In the genomic region with DNA sequence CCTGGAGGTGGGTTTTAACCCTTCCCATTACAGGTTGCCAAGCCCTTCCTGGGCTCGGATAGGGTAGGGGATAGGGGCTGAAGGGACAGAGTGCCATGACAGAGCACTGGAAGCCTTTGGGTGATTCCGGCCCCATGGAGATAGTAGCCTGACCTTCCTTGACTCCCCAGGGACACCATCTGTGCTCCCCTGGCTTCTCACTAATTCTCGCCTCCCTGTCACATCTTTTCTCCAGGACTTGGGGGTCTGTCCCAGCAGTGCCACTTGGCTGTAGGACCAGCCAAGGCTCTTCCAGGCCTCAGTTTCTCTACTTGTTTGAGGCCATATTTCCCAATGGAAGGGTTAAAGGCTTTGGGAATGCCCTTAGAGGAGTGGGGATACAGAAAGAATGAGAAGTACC, we compare ENCODE assay signal across 8 mouse cellular contexts. TPM values are rescaled to one million over a fixed set of nuclear protein-coding genes. Genes with fewer than 3 reads are reported as not detected.
DNase-seq lines count a peak whose midpoint lies in the region; ATAC-seq lines count a peak whose summit lies in the region.

No protein-coding gene starts in this region.

- H3K4me3 ChIP-seq in kidney, embryonic 15.5 days (replicated peaks), result peak overlapping the region; percentile 96
- H3K4me3 ChIP-seq in embryonic facial prominence, embryonic 10.5 days, result peak overlapping the region; percentile 96
- H3K4me3 ChIP-seq in hindbrain, embryonic 15.5 days, result peak overlapping the region; percentile 76
- H3K4me3 ChIP-seq in midbrain, embryonic 16.5 days (ENCODE audit: low read depth, low read length), result peak overlapping the region; percentile 92

- 37% methylated on average over 3 of the region's 3 CpGs for WGBS in kidney, embryonic 15.5 days
- 44% methylated on average over 3 of the region's 3 CpGs for WGBS in embryonic facial prominence, embryonic 10.5 days
- WGBS in hindbrain, embryonic 15.5 days, result 18% methylated on average over 3 of the region's 3 CpGs
- 24% methylated on average over 3 of the region's 3 CpGs for WGBS in midbrain, embryonic 16.5 days

- peak overlapping the region; percentile 89 for H3K4me2 ChIP-seq in kidney, embryonic 15.5 days
- H3K4me2 ChIP-seq in hindbrain, embryonic 15.5 days, result peak overlapping the region; percentile 80
- peak overlapping the region; percentile 86 for H3K4me2 ChIP-seq in midbrain, embryonic 16.5 days (ENCODE audit: low read length)

- no peak for DNase-seq in kidney, adult 8-10 months
- no peak for DNase-seq in embryonic facial prominence, embryonic 10.5 days (ENCODE audit: low spot score)
- DNase-seq in left cerebral cortex, postnatal 10 days (ENCODE audit: extremely low spot score in 1 of 2, low spot score in 2 of 2), result no peak
- no peak for DNase-seq in frontal cortex, adult 2 months (ENCODE audit: extremely low spot score in 1 of 2, low spot score in 1 of 2)
- DNase-seq in gastrocnemius, adult 8-10 months (ENCODE audit: low spot score in 2 of 2), result no peak

- peak overlapping the region; percentile 98 for H3K27ac ChIP-seq in kidney, embryonic 15.5 days
- H3K27ac ChIP-seq in embryonic facial prominence, embryonic 10.5 days (replicated peaks), result peak overlapping the region; percentile 100
- peak overlapping the region; percentile 98 for H3K27ac ChIP-seq in hindbrain, embryonic 15.5 days (replicated peaks)
- peak overlapping the region; percentile 94 for H3K27ac ChIP-seq in midbrain, embryonic 16.5 days (ENCODE audit: low read length)

- H3K9me3 ChIP-seq in kidney, embryonic 15.5 days (replicated peaks), result no peaks in the 10 kb centered on the region
- H3K9me3 ChIP-seq in embryonic facial prominence, embryonic 10.5 days, result no peaks in the 10 kb centered on the region
- no peaks in the 10 kb centered on the region for H3K9me3 ChIP-seq in hindbrain, embryonic 15.5 days
- no peaks in the 10 kb centered on the region for H3K9me3 ChIP-seq in midbrain, embryonic 16.5 days (replicated peaks; ENCODE audit: control insufficient read depth, low read length, poor library complexity, severe bottlenecking)

- H3K9ac ChIP-seq in kidney, embryonic 15.5 days, result peak overlapping the region; percentile 100
- H3K9ac ChIP-seq in hindbrain, embryonic 15.5 days, result peak overlapping the region; percentile 95
- peak overlapping the region; percentile 90 for H3K9ac ChIP-seq in midbrain, embryonic 16.5 days (ENCODE audit: low read depth, low read length)

- peaks cover 32% of the 10 kb centered on the region for H3K36me3 ChIP-seq in kidney, embryonic 15.5 days
- H3K36me3 ChIP-seq in embryonic facial prominence, embryonic 10.5 days (replicated peaks), result peaks cover 56% of the 10 kb centered on the region
- H3K36me3 ChIP-seq in hindbrain, embryonic 15.5 days, result peaks cover 14% of the 10 kb centered on the region
- H3K36me3 ChIP-seq in midbrain, embryonic 16.5 days (ENCODE audit: control insufficient read depth, insufficient read depth, low read length), result 0 out of 2 replicates have a peak, but pooled peaks cover 5% of the 10 kb centered on the region

- no peak for ATAC-seq in kidney, embryonic 15.5 days (replicated peaks; ENCODE audit: low FRiP score)
- no peak for ATAC-seq in hindbrain, embryonic 15.5 days (ENCODE audit: low FRiP score, low read depth)
- ATAC-seq in midbrain, embryonic 16.5 days, result no peak; the same call in 1 of the 2 replicates

- peaks cover 38% of the 10 kb centered on the region for H3K4me1 ChIP-seq in kidney, embryonic 15.5 days
- H3K4me1 ChIP-seq in embryonic facial prominence, embryonic 10.5 days, result peaks cover 33% of the 10 kb centered on the region
- peaks cover 50% of the 10 kb centered on the region for H3K4me1 ChIP-seq in hindbrain, embryonic 15.5 days (replicated peaks)
- peaks cover 36% of the 10 kb centered on the region for H3K4me1 ChIP-seq in midbrain, embryonic 16.5 days (ENCODE audit: control insufficient read depth, insufficient read depth, low read length)

- H3K27me3 ChIP-seq in kidney, embryonic 15.5 days, result no peaks in the 10 kb centered on the region
- no peaks in the 10 kb centered on the region for H3K27me3 ChIP-seq in embryonic facial prominence, embryonic 10.5 days (replicated peaks; ENCODE audit: low read depth, poor library complexity, severe bottlenecking)
- H3K27me3 ChIP-seq in hindbrain, embryonic 15.5 days, result no peaks in the 10 kb centered on the region
- H3K27me3 ChIP-seq in midbrain, embryonic 16.5 days (ENCODE audit: control insufficient read depth, insufficient read depth, low read depth, low read length), result no peaks in the 10 kb centered on the region

- intact Hi-C loops in left cerebral cortex, postnatal 10 days (cut with DNase I), result no loop called here

RNA-seq across cellular contexts. Expression of a gene that starts 11.3 kb away (rescaled TPM):
- 39.0 and 44.9 TPM in 2 replicates for polyA plus RNA-seq in kidney, embryonic 15.5 days (2015; fragmentation: Nextera tagmentation; extraction: Ambion mirVana)
- polyA plus RNA-seq in embryonic facial prominence, embryonic 10.5 days (2016; fragmentation: Nextera tagmentation; extraction: Ambion mirVana), result 72.0 and 78.0 TPM in 2 replicates
- polyA plus RNA-seq in hindbrain, embryonic 15.5 days (2015; fragmentation: Nextera tagmentation; extraction: Ambion mirVana), result 144 and 145 TPM in 2 replicates
- 40.4 and 53.6 TPM in 2 replicates for polyA plus RNA-seq in midbrain, embryonic 16.5 days (2015; fragmentation: Nextera tagmentation; extraction: Ambion mirVana)
- total RNA-seq in left cerebral cortex, postnatal 10 days (2021), result 10 to 100 TPM; 86.3 to 97.3 TPM
- 182 and 239 TPM in 2 replicates for polyA plus RNA-seq in frontal cortex, adult 2 months (2012; rRNA removed)
- 100 to 1,000 TPM; 151 to 169 (median 168) TPM for total RNA-seq in gastrocnemius, adult 8-10 months (2022)

RNA-seq across cellular contexts. Expression of a gene that starts 23.7 kb away (rescaled TPM):
- polyA plus RNA-seq in kidney, embryonic 15.5 days (2015; fragmentation: Nextera tagmentation; extraction: Ambion mirVana), result 20.0 and 21.7 TPM in 2 replicates
- 20.9 and 25.2 TPM in 2 replicates for polyA plus RNA-seq in embryonic facial prominence, embryonic 10.5 days (2016; fragmentation: Nextera tagmentation; extraction: Ambion mirVana)
- polyA plus RNA-seq in hindbrain, embryonic 15.5 days (2015; fragmentation: Nextera tagmentation; extraction: Ambion mirVana), result 15.4 and 16.2 TPM in 2 replicates
- polyA plus RNA-seq in midbrain, embryonic 16.5 days (2015; fragmentation: Nextera tagmentation; extraction: Ambion mirVana), result 10.5 and 11.1 TPM in 2 replicates
- 10 to 100 TPM; 11.2 to 13.3 TPM for total RNA-seq in left cerebral cortex, postnatal 10 days (2021)
- 14.6 and 15.6 TPM in 2 replicates for polyA plus RNA-seq in frontal cortex, adult 2 months (2012; rRNA removed)
- total RNA-seq in gastrocnemius, adult 8-10 months (2022), result 1 to 10 TPM; 6.4 to 7.5 (median 7.0) TPM

RNA-seq across cellular contexts. Expression of a gene that starts 23.8 kb away (rescaled TPM):
- 13.4 TPM in 2 replicates for polyA plus RNA-seq in kidney, embryonic 15.5 days (2015; fragmentation: Nextera tagmentation; extraction: Ambion mirVana)
- polyA plus RNA-seq in embryonic facial prominence, embryonic 10.5 days (2016; fragmentation: Nextera tagmentation; extraction: Ambion mirVana), result 19.0 and 21.2 TPM in 2 replicates
- 10.8 and 11.4 TPM in 2 replicates for polyA plus RNA-seq in hindbrain, embryonic 15.5 days (2015; fragmentation: Nextera tagmentation; extraction: Ambion mirVana)
- polyA plus RNA-seq in midbrain, embryonic 16.5 days (2015; fragmentation: Nextera tagmentation; extraction: Ambion mirVana), result 9.3 and 10.8 TPM in 2 replicates
- total RNA-seq in left cerebral cortex, postnatal 10 days (2021), result 10 to 100 TPM; 19.4 to 23.2 TPM
- 21.1 and 21.7 TPM in 2 replicates for polyA plus RNA-seq in frontal cortex, adult 2 months (2012; rRNA removed)
- 1 to 10 TPM; 2.0 to 3.1 (median 2.6) TPM for total RNA-seq in gastrocnemius, adult 8-10 months (2022)
